Mouse (Mus musculus): Measurements from ENCODE around the gene Ttc27.

Gene Ttc27

GRCm38 (mm10) chr17:74872567-74872966 is 155.0 kb downstream of the Ttc27 start:
- intact Hi-C loops (cut with DNase I), result loop anchor here (5.0 kb wide), 1 partner anchor 130 kb away; no protein-coding TSS in a partner anchor

GRCm38 (mm10) chr17:74873756-74874155 is 156.2 kb downstream of the Ttc27 start:
- intact Hi-C loops (cut with DNase I), result loop anchor here (5.0 kb wide), 1 partner anchor 129 kb away; no protein-coding TSS in a partner anchor

GRCm38 (mm10) chr17:74875740-74876139 is 158.2 kb downstream of the Ttc27 start:
- intact Hi-C loops (cut with DNase I), result no loop called here

- intact Hi-C loops (cut with DNase I), result no loop called here
Measured at GRCm38 (mm10) chr17:74876954-74877353, 159.4 kb downstream of the Ttc27 start.

GRCm38 (mm10) chr17:74879768-74880167 is 162.2 kb downstream of the Ttc27 start:
- intact Hi-C loops (cut with DNase I), result no loop called here

- intact Hi-C loops (cut with DNase I), result no loop called here
Measured at GRCm38 (mm10) chr17:74887039-74887438, 169.5 kb downstream of the Ttc27 start.

- intact Hi-C loops (cut with DNase I), result no loop called here
Measured at GRCm38 (mm10) chr17:74888836-74889534, 171.5 kb downstream of the Ttc27 start.

- intact Hi-C loops (cut with DNase I), result no loop called here
Measured at GRCm38 (mm10) chr17:74889535-74890117, 172.1 kb downstream of the Ttc27 start.

- intact Hi-C loops (cut with DNase I), result no loop called here
Measured at GRCm38 (mm10) chr17:74902453-74902852, 184.9 kb downstream of the Ttc27 start.

- intact Hi-C loops (cut with DNase I), result no loop called here
Measured at GRCm38 (mm10) chr17:74903411-74904331, 186.1 kb downstream of the Ttc27 start.

GRCm38 (mm10) chr17:74904332-74904687 is 186.8 kb downstream of the Ttc27 start:
- intact Hi-C loops (cut with DNase I), result no loop called here

GRCm38 (mm10) chr17:74904956-74905355 is 187.4 kb downstream of the Ttc27 start:
- intact Hi-C loops (cut with DNase I), result no loop called here

- intact Hi-C loops (cut with DNase I), result no loop called here
Measured at GRCm38 (mm10) chr17:74912995-74913394, 195.5 kb downstream of the Ttc27 start.
